8 mouse cellular contexts compared by ENCODE assay signal in the genomic region with DNA sequence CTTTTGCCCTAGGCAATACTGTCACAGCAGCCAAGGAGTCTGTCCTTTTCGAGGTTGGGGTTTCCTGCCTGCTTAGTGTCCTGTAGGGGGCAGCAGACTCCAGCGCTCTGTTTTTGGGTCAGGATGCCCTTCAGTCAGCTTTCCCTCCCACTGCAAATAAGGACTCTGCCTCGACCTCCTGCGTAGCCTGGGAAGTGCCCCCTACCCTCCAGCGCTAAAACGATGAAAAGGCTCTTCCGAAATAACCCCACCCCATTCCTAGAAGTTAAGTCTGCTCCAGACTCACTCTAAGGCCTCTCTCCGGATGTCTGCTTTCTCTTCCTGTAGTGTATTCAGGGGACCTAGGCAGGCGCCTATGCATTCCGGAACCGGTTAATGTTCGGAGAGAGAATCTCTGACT. TPM values are rescaled to one million over a fixed set of nuclear protein-coding genes. Genes with fewer than 3 reads are reported as not detected.
DNase-seq lines count a peak whose midpoint lies in the region; ATAC-seq and TF ChIP-seq lines count a peak whose summit lies in the region.

No protein-coding gene starts in this region.

- TF ChIP-seq CTCF in heart, adult 2 months (IDR thresholded peaks at IDR 0.05) = no peak; the same call in 1 of the 2 replicates

- peak overlapping the region; percentile 58 for H3K27ac ChIP-seq in embryonic facial prominence, embryonic 10.5 days (replicated peaks)
- peak overlapping the region; percentile 88 for H3K27ac ChIP-seq in heart, adult 2 months
- H3K27ac ChIP-seq in limb, embryonic 15.5 days = peak overlapping the region; percentile 69
- no peak overlapping the region for H3K27ac ChIP-seq in midbrain, embryonic 15.5 days

- peaks cover 34% of the 10 kb centered on the region for H3K27me3 ChIP-seq in embryonic facial prominence, embryonic 10.5 days (replicated peaks; ENCODE audit: low read depth, poor library complexity, severe bottlenecking)
- H3K27me3 ChIP-seq in heart, adult 2 months (ENCODE audit: control insufficient read depth, insufficient read depth, low read length) = no peaks in the 10 kb centered on the region
- no peaks in the 10 kb centered on the region for H3K27me3 ChIP-seq in limb, embryonic 15.5 days
- H3K27me3 ChIP-seq in midbrain, embryonic 15.5 days (replicated peaks) = 0 out of 2 replicates have a peak, but pooled peaks cover 5% of the 10 kb centered on the region

- H3K79me2 ChIP-seq in heart, adult 2 months (replicated peaks; ENCODE audit: control insufficient read depth, insufficient read depth, low read length) = no peaks in the 10 kb centered on the region

- H3K9me3 ChIP-seq in embryonic facial prominence, embryonic 10.5 days = no peaks in the 10 kb centered on the region
- no peaks in the 10 kb centered on the region for H3K9me3 ChIP-seq in limb, embryonic 15.5 days
- no peaks in the 10 kb centered on the region for H3K9me3 ChIP-seq in midbrain, embryonic 15.5 days

- peak overlapping the region; percentile 54 for H3K4me3 ChIP-seq in embryonic facial prominence, embryonic 10.5 days
- H3K4me3 ChIP-seq in heart, adult 2 months = peak overlapping the region; percentile 31
- peak overlapping the region; percentile 42 for H3K4me3 ChIP-seq in limb, embryonic 15.5 days
- peak overlapping the region; percentile 10 for H3K4me3 ChIP-seq in midbrain, embryonic 15.5 days

- peak; percentile 63 for TF ChIP-seq POLR2A in heart, adult 2 months (IDR thresholded peaks at IDR 0.05; ENCODE audit: insufficient read depth, low read depth, low read length)

- peak overlapping the region; percentile 63 for H3K9ac ChIP-seq in heart, adult 2 months (ENCODE audit: low read depth, low read length)
- peak overlapping the region; percentile 26 for H3K9ac ChIP-seq in limb, embryonic 15.5 days
- no peak overlapping the region; the same call in 1 of the 2 replicates for H3K9ac ChIP-seq in midbrain, embryonic 15.5 days

- 0 out of 2 replicates have a peak, but pooled peaks have one; percentile 20 for ATAC-seq in limb, embryonic 15.5 days (ENCODE audit: insufficient number of reproducible peaks, low FRiP score, low TSS enrichment, low read depth)
- ATAC-seq in midbrain, embryonic 15.5 days (replicated peaks) = 0 out of 2 replicates have a peak, but pooled peaks have one; percentile 6

- intact Hi-C loops in heart, adult 2 months (cut with DNase I) = loop anchor here (1.0 to 10.0 kb wide), 4 partner anchors 99 to 442 kb away; a partner anchor contains a TSS

- 1% methylated on average over 12 of the region's 12 CpGs for whole genome bisulfite sequencing in embryonic facial prominence, embryonic 10.5 days
- WGBS in heart, adult 2 months = 2% methylated on average over 12 of the region's 12 CpGs
- 1% methylated on average over 12 of the region's 12 CpGs for WGBS in limb, embryonic 15.5 days
- under 1% methylated on average over 12 of the region's 12 CpGs for WGBS in midbrain, embryonic 15.5 days

- DNase-seq in 3T3-L1 (ENCODE audit: low read depth, low spot score) = peak; percentile 96
- DNase-seq in adrenal gland, adult 18-20 months (ENCODE audit: low spot score in 2 of 2) = peak; percentile 70 to 72
- peak; percentile 84 for DNase-seq in embryonic facial prominence, embryonic 10.5 days (ENCODE audit: low spot score)
- DNase-seq in heart, adult 2 months = peak; percentile 81 to 86
- peak; percentile 83 for DNase-seq in kidney, adult 18-20 months
- DNase-seq in spleen, postnatal 14 days (ENCODE audit: low spot score in 2 of 2) = peak; percentile 37 to 64

- peak; percentile 95 for TF ChIP-seq EP300 in heart, adult 2 months (IDR thresholded peaks at IDR 0.05; ENCODE audit: insufficient read depth, low read depth, low read length)

- H3K4me2 ChIP-seq in limb, embryonic 15.5 days = peak overlapping the region; percentile 81
- H3K4me2 ChIP-seq in midbrain, embryonic 15.5 days = peak overlapping the region; percentile 47

- H3K36me3 ChIP-seq in embryonic facial prominence, embryonic 10.5 days (replicated peaks) = peaks cover 6% of the 10 kb centered on the region; the same call in 1 of the 2 replicates
- no peaks in the 10 kb centered on the region; the same call in 1 of the 2 replicates for H3K36me3 ChIP-seq in heart, adult 2 months (ENCODE audit: control insufficient read depth, insufficient read depth, low read length)
- no peaks in the 10 kb centered on the region for H3K36me3 ChIP-seq in limb, embryonic 15.5 days
- H3K36me3 ChIP-seq in midbrain, embryonic 15.5 days (replicated peaks) = no peaks in the 10 kb centered on the region

- H3K4me1 ChIP-seq in embryonic facial prominence, embryonic 10.5 days = peaks cover 51% of the 10 kb centered on the region
- H3K4me1 ChIP-seq in heart, adult 2 months (ENCODE audit: control insufficient read depth, insufficient read depth, low read length) = peaks cover 12% of the 10 kb centered on the region
- H3K4me1 ChIP-seq in limb, embryonic 15.5 days = peaks cover 42% of the 10 kb centered on the region
- H3K4me1 ChIP-seq in midbrain, embryonic 15.5 days = peaks cover 35% of the 10 kb centered on the region

RNA-seq across cellular contexts. Expression of a gene that starts 1.5 kb away (rescaled TPM):
- under 1 TPM in 1 of 2 experiments, not detected in 1; 0.61 TPM for total RNA-seq in adrenal gland, adult 18-20 months (2021)
- 2.4 and 3.5 TPM in 2 replicates for polyA plus RNA-seq in embryonic facial prominence, embryonic 10.5 days (2016; fragmentation: Nextera tagmentation; extraction: Ambion mirVana)
- 1 to 10 TPM in 1 of 2 experiments, not detected in 1; 1.9 TPM for total RNA-seq in heart, adult 2 months (2021)
- 0.61 TPM in 1 of 2 replicates, not detected in the other for polyA plus RNA-seq in heart, adult 2 months (2012; rRNA removed)
- 1.8 and 3.0 TPM in 2 replicates for polyA plus RNA-seq in limb, embryonic 15.5 days (2015; fragmentation: Nextera tagmentation; extraction: Ambion mirVana)
- 8.1 and 8.5 TPM in 2 replicates for polyA plus RNA-seq in midbrain, embryonic 15.5 days (2015; fragmentation: Nextera tagmentation; extraction: Ambion mirVana)

RNA-seq across cellular contexts. Expression of a gene that starts 38.7 kb away (rescaled TPM):
- total RNA-seq in adrenal gland, adult 18-20 months (2021) = under 1 TPM in 1 of 2 experiments, not detected in 1; 0.38 TPM
- 1.5 and 1.8 TPM in 2 replicates for polyA plus RNA-seq in embryonic facial prominence, embryonic 10.5 days (2016; fragmentation: Nextera tagmentation; extraction: Ambion mirVana)
- total RNA-seq in heart, adult 2 months (2021) = under 1 TPM; 0.26 to 0.30 TPM
- polyA plus RNA-seq in heart, adult 2 months (2012; rRNA removed) = 0.29 and 0.55 TPM in 2 replicates
- 1.1 and 1.3 TPM in 2 replicates for polyA plus RNA-seq in limb, embryonic 15.5 days (2015; fragmentation: Nextera tagmentation; extraction: Ambion mirVana)
- polyA plus RNA-seq in midbrain, embryonic 15.5 days (2015; fragmentation: Nextera tagmentation; extraction: Ambion mirVana) = 2.5 and 2.9 TPM in 2 replicates

RNA-seq across cellular contexts. Expression of a gene that starts 38.8 kb away (rescaled TPM):
- total RNA-seq in adrenal gland, adult 18-20 months (2021) = 10 to 100 TPM; 26.5 to 30.5 TPM
- 20.4 and 21.0 TPM in 2 replicates for polyA plus RNA-seq in embryonic facial prominence, embryonic 10.5 days (2016; fragmentation: Nextera tagmentation; extraction: Ambion mirVana)
- total RNA-seq in heart, adult 2 months (2021) = 10 to 100 TPM; 10.6 to 11.9 TPM
- polyA plus RNA-seq in heart, adult 2 months (2012; rRNA removed) = 10.2 and 11.2 TPM in 2 replicates
- 28.5 and 29.2 TPM in 2 replicates for polyA plus RNA-seq in limb, embryonic 15.5 days (2015; fragmentation: Nextera tagmentation; extraction: Ambion mirVana)
- polyA plus RNA-seq in midbrain, embryonic 15.5 days (2015; fragmentation: Nextera tagmentation; extraction: Ambion mirVana) = 52.5 and 53.3 TPM in 2 replicates

RNA-seq across cellular contexts. Expression of a gene that starts 50.3 kb away (rescaled TPM):
- 10 to 100 TPM; 36.4 to 56.0 TPM for total RNA-seq in adrenal gland, adult 18-20 months (2021)
- 37.2 and 41.7 TPM in 2 replicates for polyA plus RNA-seq in embryonic facial prominence, embryonic 10.5 days (2016; fragmentation: Nextera tagmentation; extraction: Ambion mirVana)
- total RNA-seq in heart, adult 2 months (2021) = 1 to 10 TPM; 6.8 to 8.2 TPM
- polyA plus RNA-seq in heart, adult 2 months (2012; rRNA removed) = 7.6 and 10.4 TPM in 2 replicates
- 13.5 and 15.1 TPM in 2 replicates for polyA plus RNA-seq in limb, embryonic 15.5 days (2015; fragmentation: Nextera tagmentation; extraction: Ambion mirVana)
- polyA plus RNA-seq in midbrain, embryonic 15.5 days (2015; fragmentation: Nextera tagmentation; extraction: Ambion mirVana) = 33.2 and 33.3 TPM in 2 replicates
